Mouse (Mus musculus): ENCODE measurements around the gene Arhgef17. TPM values are rescaled to one million over a fixed set of nuclear protein-coding genes. Genes with fewer than 3 reads are reported as not detected.

The Arhgef17 gene
- 10 to 100 TPM; 50.4 to 79.5 TPM for total RNA-seq (2021)
- long read RNA-seq, experiment 1, full-length matches to known transcripts: 10 of 18 reads
- long read RNA-seq, experiment 1, partial matches to known transcripts: 4 of 18 reads
- long read RNA-seq, experiment 1, other reads (novel, unspliced or antisense): 4 of 18 reads
- long read RNA-seq, experiment 2, full-length matches to known transcripts: 7 of 21 reads
- long read RNA-seq, experiment 2, partial matches to known transcripts: 5 of 21 reads
- long read RNA-seq, experiment 2, other reads (novel, unspliced or antisense): 9 of 21 reads

GRCm38 (mm10) chr7:100931926-100932480, at the start of gene Arhgef17:
Gene Arhgef17 (minus strand): TSS chr7:100932107.
- no peak for DNase-seq (ENCODE audit: low spot score in 2 of 2)

- DNase-seq (ENCODE audit: low spot score in 2 of 2): peak; percentile 33 to 65
These were observed 47.3 kb upstream of the Arhgef17 start for GRCm38 (mm10) chr7:100979175-100979574.

DNA sequence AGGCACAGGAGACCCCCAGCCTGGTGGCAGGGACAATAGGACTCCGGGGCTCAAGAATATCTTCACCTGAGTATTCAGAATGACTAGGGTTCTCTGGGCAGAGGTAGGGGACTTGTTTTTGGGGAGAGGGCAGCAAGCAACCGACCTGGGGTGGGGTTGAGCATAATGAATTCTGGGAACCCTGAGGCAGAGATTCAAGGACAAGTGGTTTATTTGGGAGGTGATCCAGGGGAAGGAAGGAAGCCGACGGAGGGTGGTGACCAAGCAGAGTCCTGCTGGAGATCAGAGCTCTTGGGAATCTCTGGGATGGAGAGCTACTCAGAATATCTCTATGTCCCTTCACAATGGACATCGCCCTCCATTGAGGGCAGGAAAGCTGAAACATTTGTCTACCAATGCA, 46.3 kb upstream of the Arhgef17 start:
- no peak for DNase-seq (ENCODE audit: low spot score in 2 of 2)

DNA sequence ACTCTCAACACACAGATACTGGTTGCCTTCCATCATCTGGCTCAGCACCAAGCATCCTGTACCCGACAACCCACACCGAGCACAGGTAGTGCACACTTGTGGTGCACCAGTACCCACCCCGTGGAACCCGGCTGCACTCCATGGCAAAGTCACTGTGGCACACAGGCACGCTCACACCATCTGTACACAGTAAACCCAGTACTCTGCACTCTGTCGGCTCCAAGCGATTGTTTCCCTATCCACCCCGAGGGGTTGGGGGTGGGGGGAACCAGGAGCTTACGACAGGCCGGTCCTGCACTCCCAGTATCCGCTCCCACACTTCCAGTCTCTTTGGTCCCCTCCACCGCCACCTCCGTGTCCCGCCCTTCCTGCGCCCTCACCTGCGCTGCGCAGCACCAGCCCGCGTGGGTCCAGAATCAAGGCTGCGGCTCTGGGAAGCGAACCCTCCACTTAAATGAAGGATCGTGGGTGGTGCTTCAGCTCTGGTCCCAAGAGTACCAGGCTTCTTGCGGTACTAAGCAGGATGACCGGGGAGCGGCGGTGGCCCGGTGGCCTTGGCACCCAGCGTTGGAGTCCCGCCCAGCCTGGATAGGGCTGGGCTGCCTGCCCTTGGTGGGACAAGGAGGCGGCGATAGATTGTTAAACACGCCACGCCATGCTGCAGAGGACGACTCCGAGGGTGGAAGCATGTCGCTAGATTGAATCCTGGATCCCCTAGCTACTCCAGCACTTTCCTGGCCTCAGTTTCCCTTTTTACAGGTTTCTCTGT, 42.4 kb upstream of the Arhgef17 start, which contains the start of gene P2ry6:
Gene P2ry6 (minus strand): TSS at position 515 of the 769 bp plus-strand sequence.
- peak in 1 of 2 experiments; percentile 56 for DNase-seq (ENCODE audit: low spot score in 2 of 2)

GRCm38 (mm10) chr7:100972875-100973274, 41.0 kb upstream of the Arhgef17 start:
- DNase-seq (ENCODE audit: low spot score in 2 of 2): no peak

DNA sequence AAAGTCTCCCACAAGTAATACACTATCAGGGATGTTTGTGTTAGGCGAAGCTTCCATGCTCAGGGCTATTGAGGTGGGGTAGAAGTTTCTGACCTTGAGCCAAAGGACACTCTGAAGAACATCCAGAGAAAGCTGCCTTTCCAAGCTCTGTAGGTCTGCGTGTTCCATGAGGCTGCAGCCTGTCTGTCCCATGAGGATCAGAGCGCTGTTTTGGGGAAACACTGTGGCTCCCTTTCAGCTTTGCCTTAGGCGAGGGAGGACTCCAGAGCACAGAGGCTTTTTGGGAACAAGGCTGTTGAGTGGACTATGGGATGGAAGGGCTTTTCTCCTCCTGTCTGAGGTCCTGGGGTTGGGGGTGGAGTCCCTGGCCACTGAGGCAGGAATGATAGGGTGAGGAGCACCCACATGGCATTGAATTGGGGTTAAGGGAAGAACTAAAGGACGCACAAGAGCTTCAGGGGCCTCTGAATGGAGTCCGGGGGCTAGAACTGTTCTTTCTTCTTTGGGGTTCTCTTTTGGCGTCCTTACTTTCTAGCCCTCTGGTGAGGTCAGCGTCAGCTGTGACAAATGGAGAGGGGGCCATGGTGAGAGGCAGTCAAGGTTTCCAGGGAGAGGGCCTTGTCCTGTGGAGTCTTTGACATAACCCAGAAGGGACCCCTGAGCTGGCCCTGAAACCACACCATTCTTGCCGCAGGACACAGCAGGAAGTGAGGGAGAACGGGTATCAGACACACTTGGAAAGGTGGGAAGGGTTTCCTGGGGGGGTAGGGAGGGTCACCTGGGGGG, 37.2 kb upstream of the Arhgef17 start:
- no peak for DNase-seq (ENCODE audit: low spot score in 2 of 2)

GRCm38 (mm10) chr7:100968376-100968775, 36.5 kb upstream of the Arhgef17 start:
- DNase-seq (ENCODE audit: low spot score in 2 of 2): no peak

GRCm38 (mm10) chr7:100967850-100968249, 35.9 kb upstream of the Arhgef17 start:
- DNase-seq (ENCODE audit: low spot score in 2 of 2): no peak

GRCm38 (mm10) chr7:100966014-100966413, 34.1 kb upstream of the Arhgef17 start:
- DNase-seq (ENCODE audit: low spot score in 2 of 2): peak in 1 of 2 experiments; percentile 12

DNA sequence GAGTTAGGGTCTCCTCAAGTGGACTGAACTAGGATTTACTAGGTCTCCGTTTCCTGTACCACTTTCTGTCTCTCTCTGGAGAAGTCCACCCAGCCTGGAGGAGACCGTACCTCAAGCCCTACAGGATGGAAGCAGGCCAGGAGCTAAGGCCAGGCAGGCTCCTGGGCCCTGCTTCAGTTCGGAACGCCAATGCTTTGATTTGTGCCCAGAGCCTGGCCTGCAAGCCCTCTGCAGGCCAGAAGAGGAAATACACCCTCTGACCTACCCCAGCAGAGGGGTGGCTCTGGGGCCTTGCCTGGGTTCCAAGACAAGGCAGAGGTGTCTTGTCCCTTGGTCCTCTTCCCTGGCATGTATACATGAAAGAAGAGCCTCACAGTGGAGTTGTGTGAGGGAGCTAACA, 33.2 kb upstream of the Arhgef17 start:
- DNase-seq (ENCODE audit: low spot score in 2 of 2): no peak

GRCm38 (mm10) chr7:100964242-100964641, 32.3 kb upstream of the Arhgef17 start:
- no peak for DNase-seq (ENCODE audit: low spot score in 2 of 2)

DNA sequence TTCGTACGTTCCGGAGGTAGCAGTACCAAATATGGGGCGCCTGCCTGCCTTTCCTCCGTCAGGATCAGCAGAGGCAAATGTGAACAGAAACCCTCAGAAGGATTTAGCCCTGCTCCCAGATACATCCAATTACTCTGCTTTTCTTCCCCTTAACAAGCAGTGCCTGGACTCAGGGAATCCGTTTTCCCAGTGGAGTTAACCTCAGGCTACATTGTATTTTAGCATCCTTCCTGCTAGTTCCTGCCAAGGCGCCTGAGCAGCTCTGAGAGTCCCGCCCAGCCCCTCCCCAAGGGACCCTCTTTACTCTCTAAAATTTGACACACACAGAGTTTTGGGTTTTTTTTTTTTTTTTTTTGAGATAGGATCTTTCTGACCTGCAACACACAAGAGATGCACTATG, 31.5 kb upstream of the Arhgef17 start:
- DNase-seq (ENCODE audit: low spot score in 2 of 2): no peak

DNA sequence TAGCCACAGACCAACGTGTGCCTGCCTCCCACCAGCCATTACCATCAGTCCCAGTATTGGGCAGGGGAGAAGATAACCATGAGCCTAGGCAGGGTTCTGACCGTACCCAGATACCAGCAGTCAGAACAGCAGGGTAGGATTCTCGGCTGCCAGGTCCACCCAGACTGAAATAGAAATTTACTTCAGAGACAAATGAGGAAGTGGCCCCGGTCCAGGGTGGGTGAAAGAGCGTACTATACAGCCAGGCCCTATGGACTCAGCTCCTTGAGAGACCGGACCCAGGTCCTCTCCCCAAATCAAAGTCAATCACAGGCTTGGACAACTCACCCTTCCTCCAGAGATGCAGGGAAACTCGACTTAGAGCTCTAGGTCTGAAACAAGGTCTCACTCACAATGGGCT, 29.2 kb upstream of the Arhgef17 start:
- no peak for DNase-seq (ENCODE audit: low spot score in 2 of 2)

DNA sequence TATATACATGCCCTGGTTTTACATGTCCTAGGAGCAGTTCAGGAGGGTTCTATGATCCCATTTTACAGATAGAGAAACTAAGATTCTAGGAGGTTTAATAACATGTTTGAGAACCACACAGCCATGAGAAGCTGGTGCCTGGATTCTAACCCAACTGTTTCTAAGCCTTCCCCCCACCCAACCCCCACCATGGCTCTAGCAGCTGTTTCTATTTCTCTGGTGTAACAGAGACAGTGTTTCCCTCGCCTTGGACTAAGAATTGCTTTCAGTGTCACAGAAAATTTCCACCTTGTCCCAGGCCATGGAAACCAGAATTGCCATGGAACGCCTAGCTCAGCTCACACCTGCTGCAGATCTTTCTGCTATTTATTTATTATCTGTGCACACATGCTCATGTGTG, 28.6 kb upstream of the Arhgef17 start:
- no peak for DNase-seq (ENCODE audit: low spot score in 2 of 2)

DNA sequence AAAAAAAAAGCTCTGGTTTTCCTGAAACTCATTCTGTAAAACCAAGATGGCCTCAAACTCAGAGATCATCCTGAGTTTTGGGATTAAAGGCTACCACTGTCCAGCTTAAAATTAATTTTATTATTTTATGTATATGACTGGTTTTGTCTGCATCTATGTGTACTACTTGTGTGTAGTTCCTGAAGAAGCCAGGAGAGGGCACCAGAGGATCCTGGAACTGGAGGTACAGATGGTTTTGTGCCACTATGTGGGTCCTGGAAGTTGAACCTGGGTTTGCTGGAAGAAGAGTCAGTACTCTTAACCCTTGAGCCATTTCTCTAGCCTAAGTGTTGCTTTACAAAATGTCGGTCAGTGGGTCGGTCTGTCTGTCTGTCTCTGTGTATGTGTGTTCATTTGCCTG, 26.5 kb upstream of the Arhgef17 start:
- no peak for DNase-seq (ENCODE audit: low spot score in 2 of 2)

DNA sequence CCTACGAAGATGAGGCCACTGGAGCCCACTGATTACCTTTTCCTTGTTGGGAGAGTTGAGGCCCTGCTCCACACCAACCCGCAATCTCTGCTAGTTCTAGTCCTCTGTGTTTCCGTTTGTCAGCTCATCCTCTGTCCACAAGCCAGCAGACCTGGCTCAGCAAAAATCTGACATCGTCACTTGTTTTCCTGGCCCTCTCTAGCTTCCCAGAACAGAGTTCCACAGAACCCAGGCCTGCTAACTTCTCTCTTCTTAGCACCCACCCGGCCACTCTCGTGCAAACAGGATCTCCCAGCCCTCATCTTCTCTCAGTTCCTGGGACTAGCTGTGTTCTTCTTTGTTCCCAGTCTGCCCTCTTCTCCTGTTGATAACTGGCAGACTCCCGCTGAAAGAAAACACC, 20.8 kb upstream of the Arhgef17 start:
- DNase-seq (ENCODE audit: low spot score in 2 of 2): no peak

DNA sequence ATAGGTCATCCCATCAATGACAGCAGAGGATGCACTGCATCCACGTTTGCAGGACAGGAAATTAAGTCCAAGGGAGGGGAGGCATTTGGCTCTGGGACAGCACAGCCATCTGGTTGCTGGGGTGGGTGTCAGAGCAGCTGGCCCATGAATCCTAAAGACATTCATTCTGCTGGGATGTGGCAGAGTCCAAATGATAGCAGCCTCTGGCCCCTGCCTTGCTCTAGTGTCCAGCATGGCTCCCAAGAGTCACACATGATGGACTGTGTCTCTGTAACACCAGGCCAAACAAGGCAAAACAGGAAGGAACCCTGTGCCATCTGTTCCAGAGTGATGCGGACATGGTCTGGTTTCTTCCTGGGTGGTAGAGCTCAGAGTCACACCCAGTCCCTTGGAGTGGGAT, 20.0 kb upstream of the Arhgef17 start:
- DNase-seq (ENCODE audit: low spot score in 2 of 2): no peak

DNA sequence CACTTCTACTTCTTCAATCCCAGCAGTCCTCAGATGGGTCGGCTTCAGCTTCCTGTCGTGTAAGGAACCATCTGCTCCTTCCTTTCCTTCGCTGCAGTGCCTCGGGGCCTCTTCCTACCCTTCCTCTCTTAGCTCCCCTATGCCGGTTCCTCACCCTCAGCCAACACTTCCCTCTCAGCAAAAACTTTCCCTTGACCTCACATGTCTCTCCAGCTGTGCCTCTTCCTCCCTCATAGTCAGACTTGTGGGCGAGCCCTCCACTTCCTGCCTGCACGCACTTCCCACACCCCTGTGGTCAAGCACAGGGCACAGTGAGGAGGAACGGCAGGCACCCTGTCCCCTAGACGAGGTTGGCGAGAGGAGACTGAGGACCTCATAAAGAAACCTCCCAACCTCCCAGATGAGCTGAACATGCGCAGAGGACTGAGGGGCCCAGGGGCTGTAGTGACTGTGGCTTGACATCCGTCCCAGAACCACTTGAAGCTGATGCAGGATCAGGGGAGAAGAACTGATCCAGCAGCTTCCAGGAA, 18.6 kb upstream of the Arhgef17 start:
- DNase-seq (ENCODE audit: low spot score in 2 of 2): no peak

DNA sequence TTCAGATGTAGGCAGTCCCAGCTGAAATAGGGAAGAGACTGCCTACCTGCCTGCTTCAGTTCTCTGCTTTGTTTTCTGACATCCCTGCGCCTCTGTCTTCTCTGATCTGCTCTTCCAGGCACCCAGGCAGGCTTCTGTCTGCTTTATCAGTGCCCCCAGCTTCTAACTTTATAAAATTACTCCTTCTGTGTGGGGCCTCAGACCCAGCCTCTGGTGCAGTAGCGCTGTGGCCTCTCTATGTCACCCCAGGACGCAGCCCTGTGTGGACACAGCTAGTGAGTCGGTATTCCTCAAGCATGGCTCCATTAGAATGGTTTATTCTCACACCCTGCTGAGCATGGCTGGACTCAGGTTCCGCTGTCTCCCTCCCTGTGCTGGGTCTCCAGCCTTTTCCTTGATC, 18.1 kb upstream of the Arhgef17 start:
- no peak for DNase-seq (ENCODE audit: low spot score in 2 of 2)

DNA sequence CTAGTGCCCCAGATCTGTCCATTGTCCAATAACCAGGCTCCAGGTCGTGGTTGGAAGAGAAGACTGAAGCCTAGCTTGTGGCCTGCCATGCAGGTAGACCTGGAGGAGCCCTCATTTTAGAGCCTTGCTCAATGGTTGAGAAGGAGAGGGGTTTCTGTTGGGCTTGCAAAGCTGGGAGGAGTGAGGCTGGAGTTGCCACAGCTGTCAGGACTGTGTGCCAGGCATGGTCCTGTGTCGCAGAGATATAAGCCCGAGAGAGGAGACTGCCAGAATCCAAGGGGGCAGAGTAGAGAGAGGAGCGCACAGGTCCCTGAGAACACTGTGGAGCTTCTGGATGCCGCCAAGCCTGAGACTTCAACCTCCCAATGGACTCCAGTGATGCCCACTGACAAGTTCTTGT, 12.8 kb upstream of the Arhgef17 start:
- DNase-seq (ENCODE audit: low spot score in 2 of 2): no peak

- DNase-seq (ENCODE audit: low spot score in 2 of 2): no peak
These were observed 12.4 kb upstream of the Arhgef17 start for GRCm38 (mm10) chr7:100944306-100944705.

All from adrenal gland, adult 18-20 months (tissue).